Mouse (Mus musculus) forebrain, embryonic 12.5 days (tissue): ENCODE measurements at regions not wholly inside any gene's neighbourhood (a gene's known extent, or its start where the extent isn't known, plus 50 kb on each side); places are given as distances from the start of the nearest gene placed in this dataset.
A peak's percentile ranks its signal among the peaks of the same experiment; 100 is the strongest.

Source experiments
- ATAC-seq: fragments of 200-750 bp; cut with Nextera tagmentation; 2 replicates; pipeline ENCODE4 v1.8.0; 2017; ENCODE audit warnings: moderate TSS enrichment; ENCODE audit not compliant: low FRiP score
- H3K27ac ChIP-seq: fragments of 300-500 bp; sonication (generic); 2 replicates; pipeline ENCODE4 v1.5.1; 2016; ENCODE audit warnings: mild to moderate bottlenecking
- H3K27me3 ChIP-seq: fragments of 300-500 bp; sonication (generic); 2 replicates; pipeline ENCODE4 v1.6.1; 2016; ENCODE audit warnings: mild to moderate bottlenecking
- H3K36me3 ChIP-seq: fragments of 300-500 bp; sonication (generic); replicated peaks from 2 replicates; pipeline ENCODE4 v1.6.1; 2016; ENCODE audit warnings: mild to moderate bottlenecking
- H3K4me1 ChIP-seq: fragments of 300-500 bp; sonication (generic); 2 replicates; pipeline ENCODE4 v1.6.1; 2016
- H3K4me2 ChIP-seq: fragments of 300-500 bp; sonication (generic); 2 replicates; pipeline ENCODE4 v1.6.1; 2016; ENCODE audit warnings: mild to moderate bottlenecking, moderate library complexity
- H3K4me3 ChIP-seq: fragments of 300-500 bp; sonication (generic); replicated peaks from 2 replicates; pipeline ENCODE4 v1.5.1; 2016; ENCODE audit warnings: mild to moderate bottlenecking
- H3K9ac ChIP-seq: fragments of 300-500 bp; sonication (generic); 2 replicates; pipeline ENCODE4 v1.6.1; 2016; ENCODE audit warnings: mild to moderate bottlenecking
- H3K9me3 ChIP-seq: fragments of 300-500 bp; sonication (generic); 2 replicates; pipeline ENCODE4 v1.6.1; 2016
- WGBS: fragments of 180-500 bp; shearing (Covaris S2); methylation state at CpG from one replicate; pipeline ENCODE4 v1.1.7; 2016; 5-methylcytosine and 5-hydroxymethylcytosine counted together

DNA sequence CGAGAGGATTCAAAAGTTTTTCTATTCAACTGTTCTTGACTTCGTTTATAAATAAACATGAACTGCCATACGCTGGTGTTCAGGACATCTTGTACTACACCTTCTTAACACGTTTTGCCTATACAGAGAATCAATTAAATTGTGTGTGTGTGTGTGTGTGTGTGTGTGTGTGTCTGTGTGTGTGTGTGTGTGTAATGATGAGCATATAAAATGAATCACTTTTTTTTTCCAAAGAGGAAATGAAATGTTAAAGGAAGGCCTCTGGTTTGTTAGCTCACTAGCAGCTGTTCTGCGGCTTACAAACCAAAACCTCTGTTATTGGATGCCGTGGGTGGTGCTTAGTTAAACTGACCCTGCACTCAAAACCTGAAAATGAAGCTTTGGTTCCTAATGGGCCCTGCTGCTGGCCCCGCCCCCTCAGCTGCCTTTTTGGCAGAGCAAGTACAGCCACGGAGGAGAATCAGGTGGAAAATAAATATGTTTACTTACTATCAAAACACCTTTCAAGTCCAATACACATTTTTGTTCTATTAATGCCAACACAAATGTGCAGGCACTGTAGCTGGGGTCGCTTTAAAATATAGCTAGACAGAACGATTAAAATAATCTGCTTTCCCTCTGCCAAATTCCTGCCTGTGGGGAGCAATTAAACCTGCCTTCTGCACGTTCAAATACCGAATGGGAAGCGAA is 65.5 kb upstream of the Tmco5 start:
- no peak overlapping the region for H3K27ac ChIP-seq
- no peak overlapping the region for H3K9ac ChIP-seq
- 30% methylated on average over 13 of the region's 13 CpGs for WGBS
- H3K27me3 ChIP-seq, result peaks cover 7% of the 10 kb centered on the region; the same call in 1 of the 2 replicates
- peak; percentile 40; the same call in 1 of the 2 replicates for ATAC-seq
- H3K4me1 ChIP-seq, result peaks cover 49% of the 10 kb centered on the region
- no peak overlapping the region for H3K4me3 ChIP-seq
- H3K4me2 ChIP-seq, result 0 out of 2 replicates have a peak overlapping the region, but pooled peaks have one; percentile 0
- H3K9me3 ChIP-seq, result no peaks in the 10 kb centered on the region
- H3K36me3 ChIP-seq, result no peaks in the 10 kb centered on the region

DNA sequence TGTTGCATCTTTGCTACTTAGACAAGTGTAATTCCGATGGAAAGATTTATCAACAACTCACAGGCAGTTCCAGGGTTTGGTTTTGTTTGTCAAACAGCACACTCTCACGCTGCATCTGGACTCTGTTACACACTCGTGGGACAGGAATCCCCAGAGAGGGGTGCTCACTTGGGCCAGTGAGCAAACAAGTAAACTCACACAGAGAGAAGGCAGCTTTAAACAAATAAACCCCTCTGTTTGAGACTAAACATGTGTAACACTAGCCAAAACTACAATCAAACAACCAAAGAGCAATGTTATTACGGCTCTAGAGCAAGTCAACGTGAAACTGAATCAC is 65.0 kb upstream of the Tmco5 start:
- ATAC-seq, result no peak
- no peaks in the 10 kb centered on the region for H3K36me3 ChIP-seq
- H3K27ac ChIP-seq, result no peak overlapping the region
- H3K9ac ChIP-seq, result no peak overlapping the region
- peaks cover 51% of the 10 kb centered on the region for H3K4me1 ChIP-seq
- 0 out of 2 replicates have a peak overlapping the region, but pooled peaks have one; percentile 0 for H3K4me2 ChIP-seq
- peaks cover 7% of the 10 kb centered on the region; the same call in 1 of the 2 replicates for H3K27me3 ChIP-seq
- H3K9me3 ChIP-seq, result no peaks in the 10 kb centered on the region
- no peak overlapping the region for H3K4me3 ChIP-seq
- 63% methylated on average over 5 of the region's 5 CpGs for WGBS

DNA sequence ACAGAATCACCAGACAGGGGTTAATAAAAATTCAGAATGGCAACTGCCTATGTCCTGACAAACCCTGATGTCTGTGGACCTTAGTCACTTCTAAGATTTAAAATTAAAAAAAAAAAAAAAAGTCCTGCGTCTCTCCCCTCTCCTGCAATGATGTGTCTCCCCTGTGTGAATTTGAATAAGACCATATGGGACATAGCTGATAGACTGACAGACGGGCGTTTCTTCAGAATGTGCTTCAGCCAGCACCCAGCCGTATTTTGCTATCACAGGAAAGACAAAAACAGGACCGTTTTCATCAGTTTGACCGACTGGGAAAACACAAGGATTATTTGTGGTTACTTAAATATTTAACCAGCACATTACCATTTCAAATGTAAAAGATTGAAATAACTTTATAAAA is 61.4 kb upstream of the Tmco5 start:
- WGBS, result 43% methylated on average over 6 of the region's 6 CpGs
- H3K27me3 ChIP-seq, result peaks cover 6% of the 10 kb centered on the region; the same call in 1 of the 2 replicates
- no peak for ATAC-seq
- peaks cover 58% of the 10 kb centered on the region for H3K4me1 ChIP-seq
- no peaks in the 10 kb centered on the region for H3K36me3 ChIP-seq
- no peak overlapping the region for H3K4me3 ChIP-seq
- H3K9ac ChIP-seq, result no peak overlapping the region
- H3K9me3 ChIP-seq, result no peaks in the 10 kb centered on the region
- no peak overlapping the region for H3K4me2 ChIP-seq
- H3K27ac ChIP-seq, result no peak overlapping the region

DNA sequence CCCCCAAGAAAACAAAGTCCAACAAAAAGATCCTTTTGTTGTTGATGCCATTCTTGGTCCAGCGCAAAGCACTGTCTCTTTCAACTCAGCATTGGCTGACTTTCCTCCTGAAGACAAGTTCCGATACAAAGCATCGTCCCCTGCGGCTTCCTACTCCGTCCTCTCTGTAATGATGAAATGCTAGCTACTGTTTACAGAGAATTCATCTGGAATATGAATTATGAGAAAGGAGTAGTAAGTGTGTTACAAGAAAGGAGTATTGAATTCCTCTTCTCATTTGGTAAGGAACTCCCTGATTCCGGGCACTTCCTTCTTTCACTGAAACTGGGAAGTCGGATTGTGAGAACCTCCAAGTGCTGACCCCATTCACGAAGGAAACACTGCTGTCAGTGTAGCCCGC is 60.9 kb upstream of the Tmco5 start:
- Histone ChIP-seq H3K9me3 (no peaks in the 10 kb centered on the region), H3K4me2 (no peak overlapping the region), H3K4me1 (peaks cover 54% of the 10 kb centered on the region), H3K9ac (no peak overlapping the region), H3K27me3 (peaks cover 6% of the 10 kb centered on the region; the same call in 1 of the 2 replicates), H3K27ac (no peak overlapping the region), H3K36me3 (no peaks in the 10 kb centered on the region), H3K4me3 (no peak overlapping the region)
- no peak for ATAC-seq
- WGBS, result 35% methylated on average over 9 of the region's 9 CpGs

DNA sequence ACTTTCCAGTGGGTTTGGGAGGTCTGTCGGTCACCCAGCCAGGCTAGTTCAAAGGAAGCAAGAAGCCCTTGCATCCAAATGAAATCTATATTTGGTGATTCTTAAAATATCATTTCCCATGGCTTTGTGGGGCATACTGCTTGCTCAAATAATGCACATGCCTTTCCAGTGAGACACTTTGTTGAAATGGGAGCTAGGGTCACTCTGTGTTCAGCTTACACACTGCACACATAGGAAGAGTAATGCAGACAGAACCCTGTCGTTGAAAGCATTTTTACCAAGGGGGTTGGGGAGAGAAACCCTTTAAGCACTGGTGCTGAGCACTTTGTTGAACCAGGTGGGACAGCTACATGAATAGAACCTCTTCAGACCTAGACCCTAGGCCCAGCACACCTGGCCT is 59.9 kb upstream of the Tmco5 start:
- H3K27me3 ChIP-seq, result peaks cover 6% of the 10 kb centered on the region; the same call in 1 of the 2 replicates
- no peak overlapping the region for H3K27ac ChIP-seq
- no peak; the same call in 1 of the 2 replicates for ATAC-seq
- no peak overlapping the region for H3K4me2 ChIP-seq
- no peaks in the 10 kb centered on the region for H3K9me3 ChIP-seq
- no peak overlapping the region for H3K9ac ChIP-seq
- peaks cover 44% of the 10 kb centered on the region for H3K4me1 ChIP-seq
- 47% methylated on average over 2 of the region's 2 CpGs for WGBS
- H3K4me3 ChIP-seq, result no peak overlapping the region
- H3K36me3 ChIP-seq, result no peaks in the 10 kb centered on the region

DNA sequence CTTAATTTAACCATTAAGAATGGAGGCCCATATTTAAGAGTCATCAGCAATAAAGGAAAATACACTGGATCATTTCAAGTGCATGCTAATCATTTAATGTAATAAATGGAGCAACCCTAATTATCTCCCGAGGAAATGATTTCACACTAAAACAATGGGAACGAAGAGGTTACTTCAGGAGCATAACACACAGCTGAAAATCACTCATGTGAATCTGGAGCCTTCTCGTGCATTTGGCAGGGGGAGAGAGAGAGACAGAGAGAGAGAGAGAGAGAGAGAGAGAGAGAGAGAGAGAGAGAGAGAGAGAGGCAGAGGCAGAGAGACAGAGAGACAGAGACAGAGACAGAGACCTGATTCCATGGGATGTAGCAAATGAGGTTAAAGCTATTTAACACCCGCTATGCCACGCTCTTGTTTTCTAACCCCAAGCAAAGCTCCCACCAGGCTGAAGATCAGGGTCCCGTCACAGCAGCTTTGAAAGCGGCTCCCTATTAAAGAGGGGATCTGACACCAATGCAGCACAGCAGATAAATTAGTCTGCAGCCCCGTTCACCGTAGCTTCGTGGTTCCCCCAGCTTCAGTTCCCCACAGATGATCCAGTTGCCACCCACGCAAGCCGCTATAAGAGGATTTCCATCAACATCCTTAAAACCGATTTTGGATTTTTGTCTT is 59.3 kb upstream of the Tmco5 start:
- no peak overlapping the region for H3K9ac ChIP-seq
- peaks cover 6% of the 10 kb centered on the region; the same call in 1 of the 2 replicates for H3K27me3 ChIP-seq
- H3K4me1 ChIP-seq, result peaks cover 40% of the 10 kb centered on the region
- 36% methylated on average over 13 of the region's 13 CpGs for WGBS
- H3K4me2 ChIP-seq, result no peak overlapping the region; the same call in 1 of the 2 replicates
- H3K36me3 ChIP-seq, result no peaks in the 10 kb centered on the region
- no peak overlapping the region for H3K4me3 ChIP-seq
- no peaks in the 10 kb centered on the region for H3K9me3 ChIP-seq
- no peak; the same call in 1 of the 2 replicates for ATAC-seq
- H3K27ac ChIP-seq, result no peak overlapping the region

DNA sequence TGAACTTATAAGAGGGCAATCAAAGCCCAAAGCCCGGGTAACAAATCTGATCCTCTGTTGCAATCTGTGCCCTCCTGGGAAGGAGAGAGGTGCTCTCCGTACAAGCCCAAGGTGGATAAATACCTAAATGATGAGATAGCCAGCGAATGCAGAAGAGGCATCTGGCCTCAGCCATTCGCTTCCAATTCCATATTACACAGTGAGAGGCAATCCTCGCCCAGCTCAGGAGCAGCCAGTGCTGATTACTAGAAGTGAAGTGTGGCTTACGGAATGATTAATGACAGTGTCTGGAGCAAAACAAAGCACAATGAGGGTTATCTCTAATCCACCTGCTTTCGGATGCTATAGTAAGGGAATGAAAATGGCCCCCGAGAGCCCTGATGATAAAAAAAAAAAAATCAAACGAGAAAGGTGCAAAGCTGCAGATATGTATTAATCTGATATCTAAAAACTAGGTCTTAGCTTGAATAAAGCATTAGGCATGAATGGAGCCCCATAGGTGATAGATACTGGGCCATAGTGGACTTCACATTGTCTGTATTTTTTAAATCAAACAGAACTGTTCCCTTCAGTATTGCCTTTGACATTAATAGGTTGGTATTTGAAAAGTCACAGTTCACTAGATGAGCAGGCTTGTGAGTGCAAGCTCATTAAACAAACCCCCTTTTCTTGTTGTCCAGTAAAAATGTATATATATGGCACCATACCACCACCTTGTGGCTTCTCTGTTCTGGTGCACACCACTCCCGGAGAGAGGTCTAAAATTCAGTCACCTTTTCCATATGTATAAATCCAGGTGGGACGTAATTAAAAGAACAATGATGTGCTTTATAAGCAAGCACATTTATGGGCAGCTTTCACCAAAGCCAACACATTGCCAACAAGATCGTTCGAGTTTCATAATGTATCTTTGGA is 57.4 kb upstream of the Tmco5 start:
- Histone ChIP-seq H3K9ac (no peak overlapping the region), H3K27me3 (peaks cover 6% of the 10 kb centered on the region; the same call in 1 of the 2 replicates), H3K9me3 (no peaks in the 10 kb centered on the region), H3K4me3 (no peak overlapping the region), H3K4me2 (no peak overlapping the region), H3K4me1 (peaks cover 35% of the 10 kb centered on the region), H3K27ac (peak overlapping the region; percentile 59; the same call in 1 of the 2 replicates), H3K36me3 (no peaks in the 10 kb centered on the region)
- WGBS, result 50% methylated on average over 13 of the region's 13 CpGs
- ATAC-seq, result peak; percentile 55
